Mouse (Mus musculus) liver, adult 2 months (tissue): ENCODE data around the gene Spata2l. TPM values are rescaled to one million over a fixed set of nuclear protein-coding genes. Genes with fewer than 3 reads are reported as not detected.
"Not testable (repeated sequence)": the region's sequence is repeated elsewhere in the genome, so short reads cannot be mapped to it uniquely, and the experiment has no call there.

Experiments used
- DNase-seq: peaks from one replicate; pipeline ENCODE4 v3.0.0-alpha.2; 2011; ENCODE audit warnings: low read depth, low spot score; ENCODE audit errors: extremely low read depth
- H3K27ac ChIP-seq: fragments of 200-500 bp; replicated peaks from 2 replicates; pipeline ENCODE4 v1.5.1; 2012; ENCODE audit warnings: low read depth, mild to moderate bottlenecking, control low read depth, inconsistent platforms, low read length; ENCODE audit not compliant: insufficient read depth
- H3K27me3 ChIP-seq: fragments of 200-500 bp; 2 replicates; pipeline ENCODE4 v1.6.1; 2012; ENCODE audit warnings: mild to moderate bottlenecking, moderate library complexity, low read length, inconsistent platforms; ENCODE audit not compliant: control insufficient read depth, insufficient read depth
- H3K36me3 ChIP-seq: fragments of 200-500 bp; 2 replicates; pipeline ENCODE4 v1.6.1; 2012; ENCODE audit warnings: low read length, inconsistent platforms; ENCODE audit not compliant: control insufficient read depth, insufficient read depth
- H3K4me1 ChIP-seq: fragments of 200-500 bp; 2 replicates; pipeline ENCODE4 v1.6.1; 2011; ENCODE audit warnings: low read length; ENCODE audit not compliant: control insufficient read depth, insufficient read depth
- H3K4me3 ChIP-seq: fragments of 200-500 bp; 2 replicates; pipeline ENCODE4 v1.5.1; 2011; ENCODE audit warnings: low read depth, mild to moderate bottlenecking, control low read depth, low read length, moderate library complexity; ENCODE audit not compliant: insufficient read depth
- H3K79me2 ChIP-seq: fragments of 200-500 bp; 2 replicates; pipeline ENCODE4 v1.6.1; 2012; ENCODE audit warnings: inconsistent platforms, mild to moderate bottlenecking, low read length, moderate library complexity; ENCODE audit not compliant: control insufficient read depth, insufficient read depth
- H3K9ac ChIP-seq: fragments of 200-500 bp; 2 replicates; pipeline ENCODE4 v1.6.1; 2012; ENCODE audit warnings: low read depth, mild to moderate bottlenecking, control low read depth, inconsistent platforms, low read length
- CTCF ChIP-seq: fragments of 200-500 bp; IDR thresholded peaks from 2 replicates; pipeline ENCODE4 v1.5.1; 2011; ENCODE audit warnings: low read depth, low read length, control low read depth
- POLR2A ChIP-seq: fragments of 200-500 bp; IDR thresholded peaks from 2 replicates; pipeline ENCODE4 v1.6.1; 2011; ENCODE audit warnings: low read length, control low read depth; ENCODE audit not compliant: insufficient read depth; ENCODE audit errors: extremely low read depth
- WGBS: fragments of 180-500 bp; shearing (Covaris S2); methylation state at CpG from one replicate; pipeline ENCODE4 v1.1.7; 2018; 5-methylcytosine and 5-hydroxymethylcytosine counted together
- polyA plus RNA-seq: library from polyadenylated mRNA; depleted of rRNA; stranded (reverse); fragments of >200 nt; gene quantifications from 2 replicates; pipeline ENCODE4 v1.2.3, GENCODE M21; 2012
- total RNA-seq: library from RNA; depleted of rRNA; stranded (reverse); fragments of >200 nt; gene quantifications from 2 replicates; pipeline ENCODE4 v1.2.3, GENCODE M21; 2014

The Spata2l gene
- total and polyA plus RNA-seq, 2 experiments = 16.8 to 27.3 TPM

DNA sequence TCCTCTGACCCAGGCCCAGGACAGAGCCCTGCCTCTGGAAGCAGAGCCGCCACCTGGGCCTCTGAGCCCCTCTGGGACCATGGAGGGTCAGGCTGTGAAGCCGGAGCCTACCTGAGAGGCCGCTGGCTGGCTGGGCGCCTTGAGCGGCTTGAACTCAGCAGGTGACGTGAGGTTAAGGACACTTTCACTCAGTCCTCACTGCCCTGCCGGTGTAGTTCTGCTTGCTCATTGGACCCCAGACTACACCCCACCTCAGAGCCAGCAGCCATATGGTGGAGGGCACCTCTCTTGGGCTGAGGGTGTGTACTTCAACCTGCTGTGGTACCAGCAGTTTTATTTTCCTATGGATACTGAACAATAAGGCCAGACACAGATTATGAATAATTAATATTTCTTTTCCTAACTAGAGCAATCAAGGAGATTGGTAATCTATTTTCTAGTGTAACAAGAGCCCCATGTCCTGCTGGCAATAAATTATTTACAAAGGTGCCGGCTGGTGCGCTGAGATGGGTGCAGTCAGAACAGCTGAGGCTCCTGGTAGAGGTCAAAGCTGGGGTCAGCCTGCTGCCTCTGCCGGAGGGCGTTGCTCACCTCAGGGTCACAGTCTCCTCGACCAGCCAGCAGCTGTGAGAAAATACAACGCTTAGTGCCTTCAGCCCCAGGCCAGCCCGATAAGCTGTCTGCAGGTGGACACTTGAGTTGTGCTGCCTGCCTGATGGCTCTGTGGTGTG lies 32.1 kb upstream of the Spata2l start:
- H3K36me3 ChIP-seq = peaks cover 35% of the 10 kb centered on the region
- 63% methylated on average over 14 of the region's 14 CpGs for WGBS

DNA sequence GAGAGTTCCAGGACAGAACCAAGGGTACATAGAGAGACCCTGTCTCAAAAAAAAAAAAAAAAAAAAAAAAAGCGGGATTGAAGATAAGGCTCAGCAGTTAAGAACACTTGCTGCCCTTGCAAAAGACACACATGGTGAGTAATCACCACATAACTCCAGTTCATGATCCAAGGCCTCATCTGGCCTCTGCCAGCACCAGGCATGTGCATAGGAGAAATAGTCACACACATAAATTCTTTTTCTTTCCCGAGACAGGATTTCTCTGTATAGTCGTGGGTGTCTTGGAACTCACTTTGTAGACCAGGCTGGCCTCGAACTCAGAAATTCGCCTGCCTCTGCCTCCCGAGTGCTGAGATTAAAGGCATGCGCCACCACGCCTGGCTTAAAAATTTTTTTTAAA lies 21.6 kb upstream of the Spata2l start:
- H3K79me2 ChIP-seq = peaks cover 22% of the 10 kb centered on the region; the same call in 1 of the 2 replicates
- not testable (repeated sequence) for H3K4me1 ChIP-seq, H3K27me3 ChIP-seq, H3K27ac ChIP-seq, H3K9ac ChIP-seq, DNase-seq, H3K4me3 ChIP-seq
- H3K36me3 ChIP-seq = peaks cover 32% of the 10 kb centered on the region
- 95% methylated on average over 8 of the region's 8 CpGs for WGBS

More for the DNA sequence above, 32.1 kb upstream of the Spata2l start:
- Histone ChIP-seq H3K27me3 (no peaks in the 10 kb centered on the region), H3K4me1 (no peaks in the 10 kb centered on the region), H3K9ac (no peak overlapping the region), H3K79me2 (no peaks in the 10 kb centered on the region), H3K4me3 (no peak overlapping the region), H3K27ac (no peak overlapping the region)
- no peak for DNase-seq
- no peak for TF ChIP-seq CTCF
- TF ChIP-seq POLR2A = no peak

DNA sequence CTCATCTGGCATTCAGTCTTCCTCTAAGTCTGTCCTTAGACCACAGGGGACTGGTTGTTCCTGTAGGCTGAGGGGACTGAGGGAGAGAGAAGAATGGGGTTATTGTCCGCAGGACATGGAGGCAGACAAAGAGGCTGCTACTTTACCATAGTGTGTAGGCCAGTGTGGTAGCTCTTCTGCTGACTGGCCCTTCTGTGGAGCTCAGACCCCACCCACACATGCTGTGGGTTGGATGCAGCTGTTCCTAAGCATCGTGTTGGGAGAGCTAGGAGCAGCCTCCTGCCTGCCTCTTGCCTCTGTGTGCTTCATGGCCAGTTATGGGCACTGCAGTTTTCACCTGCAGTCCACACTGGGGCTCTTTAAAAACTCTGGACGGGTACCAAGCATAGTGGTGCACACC lies 21.1 kb upstream of the Spata2l start:
- no peak overlapping the region for H3K27ac ChIP-seq
- H3K27me3 ChIP-seq = no peaks in the 10 kb centered on the region
- TF ChIP-seq CTCF = no peak
- no peak for TF ChIP-seq POLR2A
- peaks cover 22% of the 10 kb centered on the region; the same call in 1 of the 2 replicates for H3K79me2 ChIP-seq
- H3K36me3 ChIP-seq = peaks cover 32% of the 10 kb centered on the region
- no peak overlapping the region for H3K9ac ChIP-seq
- no peak for DNase-seq
- H3K4me3 ChIP-seq = no peak overlapping the region
- 93% methylated on average over 3 of the region's 3 CpGs for WGBS
- peaks cover 10% of the 10 kb centered on the region for H3K4me1 ChIP-seq

DNA sequence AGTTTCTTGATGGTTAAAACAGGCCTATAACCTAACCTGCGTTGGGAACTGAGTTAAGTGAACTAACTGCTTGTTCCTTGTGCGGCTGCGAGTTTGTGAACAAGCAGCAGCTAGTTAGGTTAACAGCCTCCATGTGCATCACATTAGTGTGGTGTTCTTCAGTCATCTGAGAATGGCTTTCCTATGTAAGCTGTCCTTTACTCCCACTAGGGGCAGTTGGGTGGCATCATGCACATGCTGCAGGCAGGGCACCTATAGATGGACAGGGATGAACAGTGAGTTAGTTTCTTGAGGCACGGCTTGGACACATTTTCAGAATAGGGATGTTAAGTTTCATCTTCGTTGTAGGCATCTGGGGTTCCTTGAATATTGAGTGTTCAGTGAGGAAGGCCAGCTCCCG lies 19.1 kb upstream of the Spata2l start:
- Histone ChIP-seq H3K36me3 (peaks cover 26% of the 10 kb centered on the region), H3K9ac (peak overlapping the region; percentile 99), H3K4me3 (peak overlapping the region; percentile 99), H3K27ac (peak overlapping the region; percentile 92; the same call in 1 of the 2 replicates), H3K27me3 (no peaks in the 10 kb centered on the region), H3K79me2 (peaks cover 22% of the 10 kb centered on the region; the same call in 1 of the 2 replicates), H3K4me1 (peaks cover 10% of the 10 kb centered on the region)
- TF ChIP-seq POLR2A = no peak
- TF ChIP-seq CTCF = no peak
- DNase-seq = no peak
- 47% methylated on average over 6 of the region's 6 CpGs for WGBS

DNA sequence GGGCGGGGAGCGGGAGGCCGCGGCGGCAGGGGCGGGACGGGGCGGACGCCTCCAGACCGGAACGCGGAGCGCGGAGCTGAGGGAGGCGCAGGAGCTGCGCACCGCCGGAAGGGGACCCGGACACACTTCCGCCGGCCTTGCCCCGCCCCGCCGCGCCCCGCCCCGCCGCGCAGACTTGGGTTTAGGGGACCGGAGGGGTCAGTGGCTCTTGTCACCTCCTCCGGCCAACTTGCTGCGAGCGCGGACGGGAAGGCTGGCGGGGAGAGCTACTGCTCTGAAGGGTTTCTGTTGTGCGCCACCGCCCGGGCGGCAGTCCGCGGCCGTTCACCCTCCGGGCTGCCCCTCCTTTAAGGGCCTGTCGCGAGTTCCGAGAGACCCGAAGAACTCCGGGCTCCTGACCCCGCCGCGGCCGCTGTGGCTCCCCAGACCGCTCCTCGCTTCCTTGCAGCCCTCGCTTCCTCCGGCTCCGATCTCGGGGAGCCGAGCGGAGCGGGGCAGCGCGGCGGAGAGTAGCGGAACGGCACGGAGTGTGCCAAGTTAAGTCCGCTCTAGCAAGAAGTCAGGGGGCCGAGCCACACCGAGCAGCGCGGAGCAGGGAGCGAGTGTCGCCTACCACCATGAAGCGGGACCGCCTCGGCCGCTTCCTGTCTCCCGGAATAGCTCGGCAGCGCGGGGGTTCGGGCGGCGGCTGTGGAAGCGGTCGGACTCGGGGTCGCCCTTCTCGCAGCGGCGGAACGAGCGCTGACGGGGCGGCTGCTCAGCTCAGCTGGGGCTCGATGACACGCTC lies 18.3 kb upstream of the Spata2l start, which contains the start of the genes Zfp276 and Vps9d1:
TSS of gene Zfp276 (plus strand) at position 97 of the 787 bp plus-strand sequence.
TSS of gene Vps9d1 (minus strand) at position 250 of the 787 bp plus-strand sequence.
- TF ChIP-seq CTCF (no peak), POLR2A (peak; percentile 87)
- H3K36me3 ChIP-seq = peaks cover 21% of the 10 kb centered on the region
- under 1% methylated on average over 99 of the region's 99 CpGs for WGBS

More for the DNA sequence above, 18.3 kb upstream of the Spata2l start, which contains the start of the genes Zfp276 and Vps9d1:
- peak; percentile 70 for DNase-seq
- Histone ChIP-seq H3K4me3 (peak within 1 kb of the TSS; percentile 99), H3K27me3 (no peaks in the 10 kb centered on the region), H3K4me1 (peaks cover 10% of the 10 kb centered on the region), H3K79me2 (peaks cover 22% of the 10 kb centered on the region; the same call in 1 of the 2 replicates), H3K27ac (peak within 1 kb of the TSS; percentile 92), H3K9ac (peak within 1 kb of the TSS; percentile 99)
